Mouse (Mus musculus): ENCODE measurements around the gene Krba1.

Gene Krba1

DNA sequence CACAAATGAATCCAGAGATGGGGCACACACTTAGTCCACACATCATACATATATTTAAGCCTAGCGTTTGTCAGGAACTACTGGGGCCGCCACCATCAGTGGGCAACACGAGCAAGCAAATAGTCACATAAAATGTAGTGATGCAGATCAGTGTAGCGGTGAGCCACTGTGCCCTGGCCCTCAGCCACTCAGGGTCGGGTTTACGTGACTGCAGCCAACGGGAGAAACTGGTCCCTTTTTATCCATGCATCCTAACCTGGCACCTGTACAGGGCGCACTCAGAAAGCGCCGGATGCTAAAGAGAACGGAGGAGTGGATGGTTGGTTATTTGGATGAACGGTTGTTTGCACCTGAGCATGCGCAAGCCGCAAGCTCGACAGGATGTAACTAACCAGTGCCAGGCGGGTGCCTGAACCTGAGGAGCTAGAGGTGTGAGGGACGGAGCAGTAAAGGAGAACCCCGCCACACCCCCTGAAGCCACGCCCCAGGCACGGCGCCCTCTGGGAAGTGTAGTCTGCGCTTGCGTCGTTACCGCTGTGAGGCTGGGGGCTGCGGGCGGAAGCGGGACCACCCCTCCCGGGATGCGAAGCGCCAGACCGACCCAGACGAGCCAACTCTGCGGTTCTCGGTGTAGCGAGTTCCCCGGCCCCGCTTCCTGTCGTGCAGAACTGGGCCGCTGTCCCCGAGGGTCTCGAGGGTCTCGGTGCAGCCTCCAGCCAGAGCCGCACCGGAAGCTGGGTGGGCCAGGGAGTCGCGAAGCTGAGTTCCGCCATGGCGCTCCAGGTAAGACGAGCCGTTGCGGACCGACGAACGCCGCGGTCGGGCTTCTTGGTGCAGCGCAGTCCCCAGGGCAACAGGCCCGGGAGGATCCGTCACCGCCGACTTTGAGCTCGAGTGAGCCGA is at the start of gene Krba1:
Gene Krba1 (plus strand): TSS at position 482 of the 903 bp plus-strand sequence.
- DNase-seq (ENCODE audit: low spot score in 2 of 2): peak; percentile 79 to 90

DNA sequence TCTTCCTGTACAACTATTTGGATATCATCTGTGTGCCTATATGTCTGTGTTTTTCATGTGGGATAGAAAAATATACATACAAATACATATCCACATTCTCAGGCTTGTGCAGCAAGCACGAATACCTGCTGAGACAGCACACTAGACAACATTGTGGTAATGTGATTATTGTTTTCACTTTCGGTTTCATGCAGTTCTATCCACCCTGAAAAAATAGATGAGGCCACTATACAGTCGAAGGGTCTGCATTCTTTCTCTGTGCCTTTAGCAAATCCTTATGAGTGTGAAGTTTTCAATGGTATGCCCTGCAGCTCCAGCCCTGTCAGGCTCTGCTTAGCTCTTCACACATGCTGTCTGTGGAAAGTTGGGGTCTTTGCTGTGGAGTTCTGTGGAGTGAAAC is 36.5 kb upstream of the Krba1 start:
- no peak for DNase-seq (ENCODE audit: low spot score in 2 of 2)

DNA sequence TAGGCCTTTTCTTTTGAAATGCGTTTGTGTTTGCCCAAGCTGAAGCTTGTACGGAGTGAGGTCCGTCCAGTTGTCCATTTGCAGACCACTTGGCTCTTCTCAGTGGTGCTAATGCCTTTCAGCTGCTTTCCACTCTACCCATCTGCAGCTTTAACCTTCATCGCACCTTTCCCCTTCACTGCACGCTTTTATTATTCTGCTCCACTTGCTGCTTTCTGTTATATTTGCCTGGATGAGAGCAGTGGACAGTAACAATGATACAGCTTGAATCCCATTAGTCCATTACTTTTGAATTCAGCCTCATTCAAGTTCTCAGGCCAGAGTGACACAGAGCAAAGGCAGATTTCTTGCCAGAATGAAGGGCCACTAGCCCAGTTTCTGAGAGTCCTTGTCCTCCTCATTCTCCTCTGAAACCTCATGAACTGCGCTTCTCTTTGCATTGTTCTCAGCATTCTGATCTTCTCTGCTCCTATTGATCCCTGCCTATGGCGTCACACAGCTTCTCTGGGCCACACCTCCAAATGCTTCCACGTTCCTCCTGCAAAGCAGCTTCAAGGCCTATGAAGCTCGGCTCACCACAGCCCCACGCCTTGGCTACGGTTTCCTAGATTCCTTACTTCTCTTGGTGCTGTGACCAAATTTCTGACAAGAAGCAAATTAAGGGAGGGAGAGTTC is 28.9 kb upstream of the Krba1 start:
- peak in 1 of 2 experiments; percentile 4 for DNase-seq (ENCODE audit: low spot score in 2 of 2)

DNA sequence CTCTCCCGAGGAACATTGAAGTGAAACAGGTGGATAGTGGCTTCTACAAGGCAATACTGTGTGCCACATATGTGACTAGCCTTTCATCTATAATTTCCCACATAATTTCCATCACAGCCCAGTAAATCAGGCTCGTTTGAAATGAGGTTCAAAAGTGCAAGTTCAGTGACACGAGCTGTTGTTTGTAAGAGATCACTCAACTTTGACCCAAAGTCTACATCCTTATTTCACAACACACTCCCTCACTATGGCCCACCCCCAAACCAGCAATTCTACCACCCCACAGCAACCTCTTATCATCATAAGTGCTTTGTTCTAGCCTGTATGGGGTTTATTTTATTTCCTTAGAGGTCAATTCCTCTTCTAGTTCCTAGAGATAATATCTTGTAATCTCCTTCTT is 7.2 kb upstream of the Krba1 start:
- no peak for DNase-seq (ENCODE audit: low spot score in 2 of 2)

DNA sequence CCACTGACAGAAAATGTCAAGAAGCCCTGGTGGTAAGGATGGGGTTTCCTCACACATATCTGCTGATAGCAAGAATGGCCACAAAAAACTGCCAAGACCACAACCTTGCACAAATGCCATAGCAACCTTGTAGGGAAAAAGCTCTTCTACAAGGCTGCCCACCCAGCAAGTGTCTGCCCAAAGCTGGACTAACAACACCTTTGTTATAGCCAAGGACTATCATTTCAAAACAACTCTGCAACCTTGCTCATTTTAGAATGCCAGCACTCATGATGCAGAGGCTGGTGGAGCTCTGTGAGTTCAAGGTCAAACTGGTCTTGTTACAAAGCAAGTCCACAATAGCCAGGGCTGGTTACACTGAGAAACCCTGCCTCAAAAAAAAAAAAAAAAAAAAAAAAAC is 1.6 kb upstream of the Krba1 start:
- no peak for DNase-seq (ENCODE audit: low spot score in 2 of 2)

DNA sequence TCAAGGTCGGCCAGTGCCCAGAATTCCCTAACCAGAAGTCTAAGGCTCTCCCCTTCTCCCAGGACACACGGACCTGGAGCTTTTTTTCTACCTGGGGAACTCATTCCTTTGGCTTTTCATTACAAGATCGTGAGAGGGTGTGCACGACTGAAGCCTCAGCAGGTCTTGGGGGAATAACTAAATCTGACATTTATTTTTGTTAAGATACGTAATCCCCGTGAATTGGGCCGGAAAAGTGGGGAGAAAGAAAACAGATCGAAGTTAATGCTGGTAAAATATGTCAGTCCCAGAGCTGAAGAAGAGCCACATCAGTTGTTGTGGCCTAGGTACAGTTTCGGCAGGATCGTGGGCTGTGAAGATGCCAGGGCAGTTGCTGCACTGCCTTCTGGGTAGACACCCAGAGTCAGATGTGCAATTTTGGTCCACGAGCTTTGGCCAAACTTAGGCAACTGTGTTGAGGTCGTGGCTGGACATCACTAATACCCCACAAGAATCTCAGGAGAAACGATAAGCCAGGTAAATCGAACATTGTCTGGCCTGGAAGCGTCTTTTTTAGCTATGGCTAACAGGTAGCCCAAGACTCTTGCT is 716 bp downstream of the Krba1 start:
- no peak for DNase-seq (ENCODE audit: low spot score in 2 of 2)

DNA sequence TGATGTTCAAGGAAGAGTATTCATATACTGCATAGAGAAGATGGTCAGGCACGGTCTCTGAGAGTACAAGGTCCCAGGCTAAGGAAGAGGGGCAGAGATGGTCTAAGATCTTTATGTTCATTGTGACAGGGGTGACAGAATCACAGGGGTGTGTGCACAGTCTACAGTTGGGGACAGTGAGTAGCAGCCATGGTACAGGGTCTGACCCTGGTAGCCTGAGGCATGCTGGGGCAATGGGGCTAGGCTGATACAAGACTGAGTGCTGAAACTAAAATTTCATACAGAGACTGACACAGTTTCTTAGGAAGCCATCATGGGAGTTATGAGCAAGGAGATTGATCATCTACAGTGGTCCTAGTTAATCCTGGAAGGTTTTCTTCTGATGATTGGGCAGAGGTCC is 1.3 kb downstream of the Krba1 start:
- DNase-seq (ENCODE audit: low spot score in 2 of 2): no peak

DNA sequence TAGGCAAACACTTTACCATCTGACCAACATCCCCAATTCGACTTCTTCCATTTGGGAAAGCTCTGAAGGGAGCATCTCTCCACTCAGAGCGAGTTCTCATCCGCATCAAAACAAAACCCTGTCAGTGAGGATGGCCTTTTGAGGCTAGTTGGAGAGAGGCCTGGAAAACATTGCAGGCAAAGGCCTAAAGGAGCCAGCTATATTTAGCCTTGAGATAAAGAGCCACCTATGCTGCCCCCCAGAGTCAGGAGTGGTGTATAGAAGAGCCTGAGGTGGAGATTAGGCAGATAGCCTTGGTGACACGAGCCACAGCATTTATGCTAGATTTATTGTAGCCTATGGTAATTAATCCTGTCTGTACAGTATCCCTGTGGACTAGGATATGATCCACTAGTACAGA is 1.9 kb downstream of the Krba1 start:
- peak in 1 of 2 experiments; percentile 37 for DNase-seq (ENCODE audit: low spot score in 2 of 2)

DNA sequence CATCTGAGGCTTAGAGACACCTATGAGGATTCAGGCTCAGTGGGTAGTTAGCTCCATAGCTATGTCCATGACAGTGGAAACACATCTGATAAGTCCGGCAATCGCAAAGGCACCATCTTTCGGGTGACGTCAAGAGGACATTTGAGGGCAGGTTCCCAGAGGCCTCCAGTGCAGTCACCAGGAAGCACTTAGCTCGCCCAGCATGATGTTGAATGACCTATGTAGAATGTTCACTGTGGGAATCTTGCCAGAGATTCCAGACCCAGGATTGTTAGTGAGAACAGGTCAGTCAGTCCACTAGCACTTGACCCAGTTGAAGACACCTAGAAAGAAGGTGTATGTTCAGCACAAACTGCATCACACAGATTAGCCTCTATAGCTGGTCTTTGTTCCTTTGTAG is 4.5 kb downstream of the Krba1 start:
- DNase-seq (ENCODE audit: low spot score in 2 of 2): no peak

DNA sequence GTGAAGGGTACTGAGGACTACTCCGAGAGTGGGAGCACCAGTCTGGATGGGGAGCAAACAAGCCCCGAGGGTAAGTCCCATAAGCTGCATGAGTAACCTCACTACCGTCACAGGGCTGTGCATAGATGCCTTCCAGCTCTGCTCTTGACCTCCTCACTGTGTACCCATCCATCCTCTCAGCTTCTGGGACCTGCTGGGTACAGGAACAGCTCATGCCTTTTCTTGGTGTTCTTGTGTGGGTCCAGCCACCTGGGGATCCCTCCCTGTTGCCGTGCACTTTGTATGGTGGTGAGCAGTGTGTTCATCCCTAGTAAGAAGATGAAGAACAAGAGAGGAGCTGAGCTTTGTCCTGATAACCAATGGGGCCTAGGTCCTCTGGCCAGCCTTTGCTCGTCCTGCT is 8.7 kb downstream of the Krba1 start:
- DNase-seq (ENCODE audit: low spot score in 2 of 2): no peak

DNA sequence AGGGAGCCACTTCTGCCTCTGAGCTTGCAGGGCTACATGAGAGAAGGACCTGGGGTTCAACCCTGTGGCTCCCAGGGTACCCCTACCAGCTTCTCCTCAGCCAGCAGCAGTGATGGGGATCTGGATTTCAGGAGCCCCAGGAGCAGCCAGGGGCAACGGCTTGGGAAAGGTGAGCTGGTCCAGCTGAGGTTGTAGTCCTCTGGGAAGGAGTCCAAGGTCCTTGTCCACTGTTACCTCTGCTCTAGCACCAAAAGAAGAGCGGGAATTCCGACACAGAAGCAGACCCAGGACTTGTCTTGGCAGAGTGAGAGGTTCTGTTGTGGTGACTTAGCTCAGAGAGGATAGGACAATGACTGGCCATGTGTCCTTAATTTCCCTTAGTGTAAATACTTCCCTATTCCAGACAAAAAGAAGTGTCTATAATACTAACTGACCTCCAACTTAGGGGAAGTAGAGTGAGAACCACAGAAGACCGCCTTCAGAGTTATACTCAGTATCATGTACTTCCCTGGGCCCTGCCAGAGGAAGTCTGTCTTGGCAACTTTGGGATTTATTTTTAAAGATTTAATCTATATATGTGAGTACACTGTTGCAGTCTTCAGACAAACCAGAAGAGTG is 14.4 kb downstream of the Krba1 start:
- DNase-seq (ENCODE audit: low spot score in 2 of 2): no peak

DNA sequence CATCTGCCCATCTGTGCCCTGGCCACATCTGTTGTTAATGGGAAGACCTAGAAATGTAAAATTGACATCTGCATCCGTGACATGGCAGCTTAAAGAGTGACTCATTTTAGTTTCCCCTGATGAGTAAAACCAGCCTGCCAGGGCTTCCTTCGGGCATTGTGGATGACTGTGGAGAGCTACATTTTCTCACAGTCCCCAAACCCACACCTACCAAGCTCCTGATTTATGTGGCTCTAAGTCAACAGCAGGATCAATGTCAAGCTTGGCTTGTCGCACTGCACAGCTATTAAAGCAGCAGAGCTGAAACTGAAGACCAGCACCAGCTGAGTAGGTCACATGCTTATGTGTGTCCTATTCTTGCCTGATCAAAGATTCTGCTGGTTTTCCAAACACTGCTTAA is 15.2 kb downstream of the Krba1 start:
- DNase-seq (ENCODE audit: low spot score in 2 of 2): no peak

DNA sequence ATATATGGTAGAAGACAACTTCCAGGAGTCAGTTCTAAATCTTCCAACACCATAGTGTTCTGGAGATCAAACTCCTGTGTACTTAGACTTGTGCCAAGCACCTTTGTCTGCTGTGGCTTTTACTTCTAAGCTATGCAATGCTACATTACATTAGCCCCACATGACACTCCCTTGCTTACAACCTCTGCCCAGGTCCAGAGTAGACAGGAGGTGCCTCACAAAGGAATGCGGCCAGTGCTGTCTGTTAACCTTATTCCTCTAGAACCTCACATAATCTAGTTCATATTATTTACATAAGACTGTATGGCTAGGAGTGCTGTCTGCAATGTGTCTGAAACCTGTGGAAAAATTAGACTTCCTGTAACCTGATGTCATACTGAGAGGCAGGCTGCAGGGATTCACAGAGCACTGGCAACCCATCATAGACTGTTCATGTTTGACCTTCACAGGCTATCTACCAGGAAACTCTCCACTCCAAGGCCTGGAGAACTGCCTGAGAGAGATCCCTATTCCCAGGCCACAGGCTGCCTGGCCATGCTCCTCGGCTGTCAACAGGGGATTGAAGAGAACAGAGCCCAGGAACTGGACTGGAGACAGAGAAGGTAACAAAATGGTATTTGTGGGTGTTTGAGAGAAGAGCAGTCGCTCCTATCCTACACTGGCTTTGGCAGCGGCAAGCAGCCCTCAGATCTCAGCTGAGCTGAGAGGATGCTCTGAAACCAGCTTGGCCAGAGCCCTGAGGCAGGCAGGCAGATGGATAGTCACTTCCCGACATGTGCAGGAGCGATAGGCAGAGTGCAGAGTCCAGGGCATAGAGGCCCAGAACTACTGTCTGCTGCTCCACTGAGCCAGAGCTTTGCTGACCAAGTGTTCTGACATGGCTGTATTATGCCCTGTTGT is 16.1 kb downstream of the Krba1 start:
- DNase-seq (ENCODE audit: low spot score in 2 of 2): no peak

DNA sequence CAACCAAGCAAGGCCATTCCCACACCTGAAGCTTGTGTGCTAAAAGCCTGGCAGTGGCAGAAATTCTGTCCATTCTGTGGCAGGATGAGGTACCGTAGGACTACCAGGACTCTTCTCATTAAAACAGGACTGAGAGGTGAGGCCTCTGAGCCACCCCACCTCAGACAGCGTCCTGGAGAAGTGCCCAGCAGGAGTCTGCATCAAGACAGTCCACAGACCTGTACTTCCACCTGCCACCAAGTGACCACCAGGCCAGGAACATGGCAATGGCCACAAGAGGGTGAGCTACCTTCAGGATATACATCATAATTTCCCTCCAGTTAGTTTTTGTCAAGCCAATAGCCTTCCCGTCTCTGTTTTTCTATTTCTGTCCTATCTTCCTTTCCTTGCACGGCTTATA is 16.8 kb downstream of the Krba1 start:
- DNase-seq (ENCODE audit: low spot score in 2 of 2): no peak

DNA sequence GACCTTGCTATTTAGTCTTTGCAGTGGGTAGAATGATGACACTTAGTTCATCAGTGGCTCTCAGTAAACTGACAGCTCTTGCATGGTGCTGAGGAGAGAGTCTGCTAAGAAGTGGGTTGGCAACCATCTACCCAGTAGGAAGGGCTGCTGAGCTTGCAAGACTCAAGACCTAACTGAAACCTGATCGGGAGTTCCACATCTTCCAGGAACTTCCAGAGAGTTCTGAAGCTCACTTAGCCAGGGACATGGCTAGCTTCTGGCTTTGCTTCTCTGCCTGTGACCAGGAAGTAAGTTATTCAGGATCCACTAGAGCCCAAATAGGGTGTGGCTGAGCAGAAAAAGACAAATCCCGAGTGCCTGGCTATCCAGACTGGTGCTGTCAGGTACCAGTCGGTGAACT is 17.3 kb downstream of the Krba1 start:
- DNase-seq (ENCODE audit: low spot score in 2 of 2): no peak

DNA sequence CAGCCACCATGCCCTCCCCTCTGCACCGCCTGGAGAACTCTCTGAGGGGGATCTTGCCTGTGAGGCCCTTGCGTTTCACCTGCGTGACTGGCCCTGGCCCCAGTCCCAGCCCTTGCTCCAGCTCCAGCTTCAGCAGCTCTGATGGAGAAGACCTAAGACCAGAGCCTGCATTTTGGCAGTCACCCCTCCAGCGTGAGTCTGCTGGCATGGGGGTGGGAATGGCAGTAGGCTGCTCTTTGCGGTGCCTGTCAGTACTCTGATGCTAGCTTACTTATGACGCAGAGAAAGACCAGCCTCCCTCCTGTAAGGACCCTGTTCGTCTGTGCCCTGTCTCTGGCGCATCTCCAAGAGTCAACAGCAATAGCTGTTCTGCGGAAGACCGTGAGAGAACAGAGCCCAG is 17.7 kb downstream of the Krba1 start:
- no peak for DNase-seq (ENCODE audit: low spot score in 2 of 2)

DNA sequence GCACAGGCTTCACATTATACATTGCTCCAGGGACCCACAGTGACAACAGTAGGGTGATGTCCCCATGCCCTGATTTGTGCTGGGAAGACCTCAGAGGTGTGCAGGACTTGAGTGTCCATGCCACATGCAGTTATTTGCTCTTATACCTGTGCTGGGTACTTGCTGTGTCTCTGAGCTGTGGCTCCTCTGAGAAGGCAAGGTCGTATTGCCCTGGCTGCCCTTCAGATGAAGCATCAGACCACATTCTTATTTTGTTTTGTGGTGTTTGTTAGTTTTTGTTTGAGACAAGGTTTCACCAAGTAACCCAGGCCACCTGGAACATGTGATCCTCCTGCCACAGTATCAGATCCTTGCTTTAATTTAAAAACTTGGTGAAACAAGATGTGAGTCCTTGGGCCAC is 19.5 kb downstream of the Krba1 start:
- no peak for DNase-seq (ENCODE audit: low spot score in 2 of 2)

DNA sequence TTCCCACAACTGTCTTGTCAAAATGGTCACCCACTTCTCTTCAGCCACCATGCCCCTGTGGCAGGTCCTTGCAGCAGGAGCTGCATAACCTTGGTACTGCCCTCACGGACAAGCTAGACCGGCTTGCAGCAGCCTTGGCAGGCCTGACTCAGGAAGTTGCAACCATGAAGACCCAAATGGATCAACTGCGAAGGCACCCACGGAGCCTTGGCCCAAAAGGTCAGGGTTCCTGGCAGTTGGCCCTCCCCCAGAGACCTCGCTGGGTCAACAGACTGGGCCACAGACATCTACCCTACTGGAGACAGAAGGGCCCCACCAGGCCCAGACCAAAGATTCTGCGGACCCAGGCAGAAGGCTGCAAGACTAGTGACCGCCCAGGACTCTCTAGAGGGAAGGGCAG is 20.2 kb downstream of the Krba1 start:
- DNase-seq (ENCODE audit: low spot score in 2 of 2): no peak

DNA sequence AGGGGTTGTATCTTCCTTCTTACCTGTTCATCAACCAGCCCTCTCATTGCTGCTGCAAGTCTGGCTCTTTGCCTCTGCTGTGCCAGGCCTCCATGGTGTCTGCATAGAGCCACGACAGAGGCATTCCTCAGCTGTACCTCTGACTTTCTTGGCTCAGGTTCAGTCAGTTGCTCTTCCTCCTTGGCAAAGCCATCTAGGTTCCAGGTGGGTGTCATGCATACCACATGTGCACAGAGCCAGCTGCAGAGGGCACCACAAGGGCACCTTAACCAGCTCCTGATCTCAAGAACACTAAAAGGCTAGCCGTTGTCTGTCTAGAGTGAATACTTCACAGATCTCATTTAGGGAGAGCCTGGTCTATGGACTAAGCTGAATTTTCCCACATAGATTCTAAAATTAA is 21.1 kb downstream of the Krba1 start:
- DNase-seq (ENCODE audit: low spot score in 2 of 2): no peak

DNA sequence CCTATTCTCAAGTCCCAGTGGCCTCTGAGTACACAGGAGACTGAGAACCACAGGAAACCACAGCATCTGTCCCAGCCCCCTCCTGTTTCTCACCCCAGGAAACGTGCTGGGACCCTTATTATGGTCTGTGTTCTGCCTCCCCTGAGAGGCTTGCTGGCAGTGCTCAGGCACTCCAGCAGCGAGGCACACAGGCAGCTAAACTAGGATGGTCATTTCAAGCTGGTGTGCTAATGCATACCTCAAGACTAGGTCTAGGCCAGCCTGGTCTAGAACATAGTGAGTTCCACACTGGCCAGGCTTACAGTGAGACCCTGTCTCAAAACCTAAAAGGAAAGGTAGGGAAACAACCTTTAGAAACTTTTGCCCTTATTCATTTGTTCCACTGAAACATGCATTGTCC is 25.3 kb downstream of the Krba1 start:
- no peak for DNase-seq (ENCODE audit: low spot score in 2 of 2)

DNA sequence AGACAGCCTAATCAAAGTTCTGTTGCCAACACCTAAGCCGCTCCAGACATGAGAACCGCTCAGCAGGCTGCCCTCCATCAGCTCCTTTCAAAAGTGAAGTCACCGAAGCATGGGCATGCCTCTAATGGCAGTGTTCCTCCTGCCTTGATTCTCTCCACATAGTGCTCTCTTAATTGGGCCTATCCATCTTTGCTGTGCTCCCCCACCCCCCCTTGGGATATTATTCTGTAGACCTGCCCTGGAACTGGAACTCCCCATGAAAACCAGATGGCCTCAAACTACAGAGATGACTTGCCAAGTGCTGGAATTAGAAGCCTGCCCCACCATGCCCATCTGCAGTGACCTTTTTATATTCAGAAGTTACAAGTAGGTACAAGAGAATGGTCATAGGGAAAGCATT is 27.9 kb downstream of the Krba1 start:
- DNase-seq (ENCODE audit: low spot score in 2 of 2): no peak
